Mouse (Mus musculus) testis, adult 2 months (tissue): ENCODE data around the gene Prmt8. TPM values are rescaled to one million over a fixed set of nuclear protein-coding genes. Genes with fewer than 3 reads are reported as not detected.

ENCODE experiments used
- H3K27ac ChIP-seq: fragments of 200-500 bp; 2 replicates; pipeline ENCODE4 v1.5.1; 2012; ENCODE audit warnings: low read depth, low read length; ENCODE audit not compliant: control insufficient read depth, insufficient read depth
- H3K27me3 ChIP-seq: fragments of 200-500 bp; 2 replicates; pipeline ENCODE4 v1.6.1; 2012; ENCODE audit warnings: mild to moderate bottlenecking, low read length, moderate library complexity; ENCODE audit not compliant: control insufficient read depth, insufficient read depth
- H3K36me3 ChIP-seq: fragments of 200-500 bp; 2 replicates; pipeline ENCODE4 v1.6.1; 2012; ENCODE audit warnings: mild to moderate bottlenecking, low read length; ENCODE audit not compliant: control insufficient read depth, insufficient read depth
- H3K4me1 ChIP-seq: fragments of 200-500 bp; 2 replicates; pipeline ENCODE4 v1.6.1; 2012; ENCODE audit warnings: low read length; ENCODE audit not compliant: control insufficient read depth, insufficient read depth
- H3K4me3 ChIP-seq: fragments of 200-500 bp; 2 replicates; pipeline ENCODE4 v1.5.1; 2012; ENCODE audit warnings: low read depth, mild to moderate bottlenecking, low read length, moderate library complexity, mixed read lengths; ENCODE audit not compliant: control insufficient read depth
- CTCF ChIP-seq: fragments of 200-500 bp; IDR thresholded peaks from 2 replicates; pipeline ENCODE4 v1.5.1; 2012; ENCODE audit warnings: low read depth, mild to moderate bottlenecking, inconsistent platforms, low read length, moderate library complexity; ENCODE audit not compliant: control insufficient read depth, insufficient read depth, insufficient replicate concordance
- POLR2A ChIP-seq: fragments of 200-500 bp; IDR thresholded peaks from 2 replicates; pipeline ENCODE4 v1.6.1; 2012; ENCODE audit warnings: low read depth, mild to moderate bottlenecking, inconsistent platforms, low read length, moderate library complexity; ENCODE audit not compliant: control insufficient read depth
- polyA plus RNA-seq: library from polyadenylated mRNA; depleted of rRNA; stranded (reverse); fragments of >200 nt; gene quantifications from 2 replicates; pipeline ENCODE4 v1.2.3, GENCODE M21; 2012; rRNA removed

Prmt8 gene
- polyA plus RNA-seq, result 0.12 and 0.19 TPM in 2 replicates

- no peak within 1 kb of the TSS for H3K27ac ChIP-seq
- no peak for TF ChIP-seq POLR2A
- no peak for TF ChIP-seq CTCF
- H3K4me3 ChIP-seq, result no peak within 1 kb of the TSS; the same call in 1 of the 2 replicates
- H3K36me3 ChIP-seq, result no peaks in the 10 kb centered on the region
- no peaks in the 10 kb centered on the region; the same call in 1 of the 2 replicates for H3K27me3 ChIP-seq
- peaks cover 22% of the 10 kb centered on the region for H3K4me1 ChIP-seq
These were observed at the start of gene Prmt8 for GRCm38 (mm10) chr6:127769275-127770156. Prmt8 (minus strand) TSS chr6:127769472.

DNA sequence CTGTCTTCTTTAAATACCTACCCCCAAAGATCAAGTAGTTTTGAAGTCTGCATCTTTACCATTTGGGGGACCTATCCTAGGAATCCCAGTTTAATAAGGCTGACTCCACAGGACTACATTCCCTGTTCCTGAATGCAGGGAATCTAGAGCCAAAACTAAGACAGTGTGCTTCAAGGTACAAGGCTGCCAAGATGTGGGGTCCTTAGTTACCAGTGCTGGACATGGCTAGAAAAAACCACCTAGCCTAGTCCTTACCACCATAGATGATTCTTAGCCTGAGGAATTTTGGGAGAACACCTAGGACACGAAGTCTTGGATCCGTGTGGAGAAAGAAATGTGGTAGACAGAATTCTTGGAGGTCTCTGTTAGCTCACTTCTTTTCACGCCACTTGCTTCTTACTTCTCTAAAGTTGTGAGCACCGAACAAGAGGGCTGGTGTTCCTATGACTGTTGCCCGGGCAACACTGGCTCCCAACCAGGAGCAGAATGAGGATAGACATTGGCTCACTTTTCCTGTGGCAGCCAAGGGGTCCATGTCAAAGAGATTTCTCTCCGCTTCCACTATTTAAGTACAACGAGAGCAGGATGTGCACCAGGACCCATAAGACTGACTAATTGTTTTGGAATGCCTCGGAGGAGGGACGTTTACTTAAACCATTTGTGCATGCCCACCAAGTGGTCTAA is 33.9 kb upstream of the Prmt8 start:
- Histone ChIP-seq H3K27me3 (no peaks in the 10 kb centered on the region), H3K4me1 (peaks cover 21% of the 10 kb centered on the region)
- TF ChIP-seq POLR2A (no peak), CTCF (no peak)

GRCm38 (mm10) chr6:127802211-127802610 is 32.9 kb upstream of the Prmt8 start:
- H3K4me3 ChIP-seq, result no peak overlapping the region
- H3K27me3 ChIP-seq, result no peaks in the 10 kb centered on the region
- H3K4me1 ChIP-seq, result peaks cover 21% of the 10 kb centered on the region
- no peaks in the 10 kb centered on the region; the same call in 1 of the 2 replicates for H3K36me3 ChIP-seq
- peak overlapping the region; percentile 69 for H3K27ac ChIP-seq
- TF ChIP-seq POLR2A, result no peak
- no peak for TF ChIP-seq CTCF

More for the DNA sequence above, 33.9 kb upstream of the Prmt8 start:
- Histone ChIP-seq H3K36me3 (no peaks in the 10 kb centered on the region; the same call in 1 of the 2 replicates), H3K4me3 (peak overlapping the region; percentile 0; the same call in 1 of the 2 replicates), H3K27ac (peak overlapping the region; percentile 69)

GRCm38 (mm10) chr6:127790023-127790422 is 20.8 kb upstream of the Prmt8 start:
- no peak; the same call in 1 of the 2 replicates for TF ChIP-seq POLR2A
- no peaks in the 10 kb centered on the region for H3K27me3 ChIP-seq

DNA sequence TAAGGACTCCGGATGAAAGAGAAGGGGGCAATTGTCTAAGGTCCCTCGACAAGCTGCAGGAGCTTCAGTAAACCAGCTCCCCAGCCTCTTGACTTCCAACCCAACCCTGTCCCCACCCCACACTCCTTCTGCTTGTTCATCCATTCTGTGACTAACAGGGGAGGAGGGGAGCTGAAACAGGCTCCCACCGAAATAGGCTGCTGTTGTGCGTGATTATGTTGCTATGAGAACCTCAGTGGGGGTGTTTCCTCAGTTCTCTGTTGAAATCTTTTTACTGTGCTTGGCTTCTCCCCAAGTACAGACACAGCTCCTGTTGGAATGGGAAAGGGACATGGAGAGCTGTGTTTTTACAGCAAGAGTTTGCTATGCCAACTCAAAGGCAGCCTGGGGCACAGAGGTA is 1.5 kb upstream of the Prmt8 start:
- Histone ChIP-seq H3K27me3 (no peaks in the 10 kb centered on the region; the same call in 1 of the 2 replicates), H3K27ac (no peak overlapping the region), H3K36me3 (no peaks in the 10 kb centered on the region), H3K4me1 (peaks cover 22% of the 10 kb centered on the region), H3K4me3 (no peak overlapping the region)
- TF ChIP-seq POLR2A (no peak), CTCF (no peak)

More at GRCm38 (mm10) chr6:127790023-127790422, 20.8 kb upstream of the Prmt8 start:
- Histone ChIP-seq H3K36me3 (no peaks in the 10 kb centered on the region), H3K27ac (peak overlapping the region; percentile 66), H3K4me3 (no peak overlapping the region), H3K4me1 (peaks cover 2% of the 10 kb centered on the region)

- Histone ChIP-seq H3K4me3 (no peak overlapping the region; the same call in 1 of the 2 replicates), H3K27ac (no peak overlapping the region), H3K27me3 (no peaks in the 10 kb centered on the region; the same call in 1 of the 2 replicates), H3K36me3 (no peaks in the 10 kb centered on the region), H3K4me1 (peaks cover 22% of the 10 kb centered on the region)
- no peak for TF ChIP-seq POLR2A
These were observed 524 bp downstream of the Prmt8 start for GRCm38 (mm10) chr6:127768621-127769274.

GRCm38 (mm10) chr6:127767706-127768493 is 1.4 kb downstream of the Prmt8 start:
- Histone ChIP-seq H3K27me3 (no peaks in the 10 kb centered on the region; the same call in 1 of the 2 replicates), H3K4me3 (peak overlapping the region; percentile 39), H3K27ac (no peak overlapping the region), H3K36me3 (no peaks in the 10 kb centered on the region), H3K4me1 (peaks cover 22% of the 10 kb centered on the region)
- TF ChIP-seq POLR2A, result no peak
- TF ChIP-seq CTCF, result no peak
